Mouse (Mus musculus): Measurements from ENCODE around the gene Ccdc92b. TPM values are rescaled to one million over a fixed set of nuclear protein-coding genes. Genes with fewer than 3 reads are reported as not detected.

Gene Ccdc92b
- polyA plus RNA-seq, 1 experiment from 2014 or later: 0.54 TPM

DNA sequence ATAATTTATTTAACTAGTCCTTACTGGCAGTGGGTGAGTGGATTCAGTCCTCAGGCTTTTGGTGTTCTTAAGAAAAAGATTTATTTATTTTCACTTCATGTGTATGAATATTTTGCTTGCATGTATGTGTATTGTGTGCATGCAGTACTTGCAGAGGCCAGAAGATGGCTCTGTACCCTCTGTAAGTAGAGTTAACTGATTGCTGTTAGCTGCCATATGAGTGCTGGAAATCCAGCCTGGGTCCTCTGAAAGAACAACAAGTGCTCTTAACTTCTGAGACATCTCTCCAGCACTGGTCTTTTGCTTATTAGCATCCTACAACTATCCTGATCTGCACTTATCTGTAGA is 21.4 kb upstream of the Ccdc92b start:
- H3K36me3 ChIP-seq (ENCODE audit: control insufficient read depth, insufficient read depth, low read length): no peaks in the 10 kb centered on the region
- no peak overlapping the region for H3K4me3 ChIP-seq (ENCODE audit: low read depth, low read length)
- no peak for DNase-seq (ENCODE audit: low spot score)
- no peak overlapping the region for H3K27ac ChIP-seq (replicated peaks; ENCODE audit: low read depth, low read length)
- H3K4me2 ChIP-seq (ENCODE audit: low read depth, low read length): no peak overlapping the region
- no peak for ATAC-seq (ENCODE audit: low read depth)
- no peak overlapping the region for H3K9ac ChIP-seq (ENCODE audit: low read depth, low read length)
- peaks cover 6% of the 10 kb centered on the region; the same call in 1 of the 2 replicates for H3K9me3 ChIP-seq (ENCODE audit: control insufficient read depth, low read length)
- H3K27me3 ChIP-seq (replicated peaks; ENCODE audit: control insufficient read depth, insufficient read depth, low read length): no peaks in the 10 kb centered on the region
- H3K4me1 ChIP-seq (ENCODE audit: control insufficient read depth, insufficient read depth, low read length): no peaks in the 10 kb centered on the region

DNA sequence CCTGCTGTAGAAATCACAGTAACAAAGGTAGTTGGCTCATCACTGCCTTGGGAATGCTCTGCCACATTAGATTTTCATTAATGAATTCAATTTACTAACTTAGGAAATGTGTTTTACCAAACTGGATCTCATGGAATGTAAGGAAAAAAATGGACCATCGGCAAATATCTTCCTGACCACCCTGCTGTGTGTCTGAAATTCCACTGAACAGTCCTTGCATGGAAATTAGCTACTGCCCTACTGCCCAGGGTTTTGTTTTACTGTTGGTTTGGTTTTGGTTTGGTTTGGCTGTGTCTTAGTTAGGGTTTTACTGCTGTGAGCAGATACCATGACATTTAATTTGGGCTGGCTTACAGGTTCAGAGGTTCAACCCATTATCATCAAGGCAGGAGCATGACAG is 17.1 kb upstream of the Ccdc92b start:
- Histone ChIP-seq H3K9me3 (ENCODE audit: control insufficient read depth, low read length) (peaks cover 6% of the 10 kb centered on the region; the same call in 1 of the 2 replicates), H3K4me1 (ENCODE audit: control insufficient read depth, insufficient read depth, low read length) (no peaks in the 10 kb centered on the region), H3K27ac (replicated peaks; ENCODE audit: low read depth, low read length) (no peak overlapping the region), H3K4me2 (ENCODE audit: low read depth, low read length) (no peak overlapping the region), H3K27me3 (replicated peaks; ENCODE audit: control insufficient read depth, insufficient read depth, low read length) (no peaks in the 10 kb centered on the region), H3K4me3 (ENCODE audit: low read depth, low read length) (no peak overlapping the region), H3K36me3 (ENCODE audit: control insufficient read depth, insufficient read depth, low read length) (no peaks in the 10 kb centered on the region), H3K9ac (ENCODE audit: low read depth, low read length) (no peak overlapping the region)
- ATAC-seq (ENCODE audit: low read depth) (no peak), DNase-seq (ENCODE audit: low spot score) (no peak)
- WGBS: 82% methylated on average over 1 of the region's 1 CpGs

DNA sequence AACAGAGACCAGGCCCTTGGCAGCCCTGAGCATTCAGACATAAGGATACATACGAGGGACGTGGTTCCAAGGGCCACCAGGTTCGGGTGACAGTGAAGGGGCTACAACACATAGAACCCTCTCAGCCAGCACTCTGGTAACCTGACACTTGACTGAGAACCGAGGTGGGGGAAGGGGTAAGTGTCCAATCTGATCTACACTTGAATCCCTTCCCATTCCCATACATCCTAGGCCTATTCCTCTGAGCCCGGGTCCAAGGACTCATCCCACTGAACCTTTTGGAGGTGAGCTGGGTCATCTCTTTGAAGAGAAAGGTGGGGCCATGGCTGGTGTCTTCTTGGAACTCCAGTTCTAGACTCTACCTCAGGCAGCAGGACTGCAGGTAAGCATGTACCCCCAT is 9.3 kb upstream of the Ccdc92b start:
- no peak for ATAC-seq (ENCODE audit: low read depth)
- no peak for DNase-seq (ENCODE audit: low spot score)
- peak overlapping the region; percentile 34 for H3K4me3 ChIP-seq (ENCODE audit: low read depth, low read length)
- WGBS: 13% methylated on average over 5 of the region's 5 CpGs
- H3K36me3 ChIP-seq (ENCODE audit: control insufficient read depth, insufficient read depth, low read length): no peaks in the 10 kb centered on the region
- H3K27ac ChIP-seq (replicated peaks; ENCODE audit: low read depth, low read length): no peak overlapping the region
- peaks cover 6% of the 10 kb centered on the region; the same call in 1 of the 2 replicates for H3K4me1 ChIP-seq (ENCODE audit: control insufficient read depth, insufficient read depth, low read length)
- H3K27me3 ChIP-seq (replicated peaks; ENCODE audit: control insufficient read depth, insufficient read depth, low read length): peaks cover 46% of the 10 kb centered on the region
- H3K9me3 ChIP-seq (ENCODE audit: control insufficient read depth, low read length): no peaks in the 10 kb centered on the region
- H3K4me2 ChIP-seq (ENCODE audit: low read depth, low read length): no peak overlapping the region
- no peak overlapping the region for H3K9ac ChIP-seq (ENCODE audit: low read depth, low read length)

DNA sequence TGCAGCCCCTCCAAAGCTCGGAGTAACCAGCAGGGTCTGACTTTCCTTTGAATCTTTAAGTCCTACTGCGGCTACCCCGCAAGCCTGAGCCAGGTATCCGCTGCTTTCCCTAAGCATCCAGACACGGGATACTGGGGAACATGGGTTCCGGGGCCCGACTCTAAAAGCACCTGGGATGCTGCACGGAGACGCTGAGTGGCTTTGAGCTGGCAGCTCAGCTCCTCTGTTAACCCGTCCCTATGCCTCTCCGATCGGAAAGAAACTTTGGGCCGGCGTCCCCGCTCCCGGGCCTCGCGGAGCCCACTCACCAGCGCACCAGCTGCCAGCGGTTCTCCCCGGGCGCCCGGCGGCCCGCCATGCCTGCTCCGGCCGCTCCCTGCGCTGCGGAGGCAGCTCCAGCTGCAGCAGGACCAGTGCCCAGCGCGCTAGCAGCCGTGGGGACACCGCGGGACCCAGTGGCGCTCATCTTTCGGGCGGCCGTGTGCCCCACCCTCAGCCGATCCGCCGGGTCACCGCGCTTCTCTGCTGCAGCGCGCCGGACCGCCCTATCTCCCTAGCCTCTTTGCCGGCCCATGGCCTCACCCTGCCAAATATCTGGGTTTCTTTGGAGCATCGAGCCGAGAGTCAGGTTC is 8.7 kb upstream of the Ccdc92b start, which contains the start of gene Rap1gap2:
Gene Rap1gap2 (minus strand): TSS at position 371 of the 632 bp plus-strand sequence.
- Histone ChIP-seq H3K27ac (replicated peaks; ENCODE audit: low read depth, low read length) (no peak within 1 kb of the TSS), H3K4me3 (ENCODE audit: low read depth, low read length) (peak within 1 kb of the TSS; percentile 34), H3K27me3 (replicated peaks; ENCODE audit: control insufficient read depth, insufficient read depth, low read length) (peaks cover 46% of the 10 kb centered on the region), H3K4me1 (ENCODE audit: control insufficient read depth, insufficient read depth, low read length) (peaks cover 6% of the 10 kb centered on the region; the same call in 1 of the 2 replicates), H3K9ac (ENCODE audit: low read depth, low read length) (no peak within 1 kb of the TSS), H3K4me2 (ENCODE audit: low read depth, low read length) (peak within 1 kb of the TSS; percentile 60), H3K36me3 (ENCODE audit: control insufficient read depth, insufficient read depth, low read length) (no peaks in the 10 kb centered on the region), H3K9me3 (ENCODE audit: control insufficient read depth, low read length) (no peaks in the 10 kb centered on the region)
- WGBS: 2% methylated on average over 44 of the region's 50 CpGs
- ATAC-seq (ENCODE audit: low read depth) (0 out of 2 replicates have a peak, but pooled peaks have one; percentile 33), DNase-seq (ENCODE audit: low spot score) (no peak)

DNA sequence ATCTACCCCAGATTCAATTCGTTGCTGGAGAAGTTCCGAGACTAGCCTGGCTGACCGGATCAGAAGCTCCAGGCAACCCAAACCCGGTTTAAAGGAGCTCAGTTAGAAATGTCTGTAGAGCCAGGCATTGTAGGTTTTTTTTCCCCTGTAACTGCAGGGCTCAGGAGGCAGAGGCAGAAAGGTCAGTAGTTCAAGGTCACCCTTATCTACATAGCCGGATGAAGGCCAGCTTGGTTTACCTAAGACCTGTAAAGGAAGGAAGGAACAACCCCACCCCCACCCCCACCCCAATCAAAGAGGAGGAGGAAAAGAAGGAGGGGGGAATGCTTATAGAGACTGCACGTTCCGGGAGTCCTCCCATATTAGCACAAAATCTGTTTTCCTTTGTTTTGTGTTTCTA is 8.0 kb upstream of the Ccdc92b start:
- no peaks in the 10 kb centered on the region for H3K9me3 ChIP-seq (ENCODE audit: control insufficient read depth, low read length)
- no peak overlapping the region for H3K4me3 ChIP-seq (ENCODE audit: low read depth, low read length)
- no peak overlapping the region for H3K4me2 ChIP-seq (ENCODE audit: low read depth, low read length)
- no peaks in the 10 kb centered on the region for H3K36me3 ChIP-seq (ENCODE audit: control insufficient read depth, insufficient read depth, low read length)
- peaks cover 51% of the 10 kb centered on the region for H3K27me3 ChIP-seq (replicated peaks; ENCODE audit: control insufficient read depth, insufficient read depth, low read length)
- H3K4me1 ChIP-seq (ENCODE audit: control insufficient read depth, insufficient read depth, low read length): peaks cover 6% of the 10 kb centered on the region; the same call in 1 of the 2 replicates
- 12% methylated on average over 7 of the region's 7 CpGs for WGBS
- ATAC-seq (ENCODE audit: low read depth) (no peak), DNase-seq (ENCODE audit: low spot score) (no peak)
- no peak overlapping the region for H3K9ac ChIP-seq (ENCODE audit: low read depth, low read length)
- H3K27ac ChIP-seq (replicated peaks; ENCODE audit: low read depth, low read length): no peak overlapping the region

DNA sequence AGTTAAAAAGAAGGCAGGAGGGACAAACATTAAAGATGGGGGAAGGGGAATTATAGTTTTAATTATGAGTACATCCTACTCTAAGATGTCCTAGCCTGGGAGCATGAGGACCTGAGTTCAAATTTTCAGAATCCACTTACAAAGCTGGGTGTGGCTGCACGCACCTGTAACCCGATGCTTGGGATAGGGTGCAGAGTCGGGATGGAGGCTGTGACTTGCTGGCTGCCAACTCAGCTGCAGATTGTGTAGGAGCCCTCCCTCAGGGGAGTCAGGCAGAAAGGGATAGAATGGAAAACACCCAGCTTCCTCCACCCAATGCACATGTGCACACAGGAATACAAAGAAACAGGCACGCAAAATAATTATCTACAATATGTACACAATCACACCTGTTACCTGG is 6.0 kb upstream of the Ccdc92b start:
- H3K27ac ChIP-seq (replicated peaks; ENCODE audit: low read depth, low read length): no peak overlapping the region
- DNase-seq (ENCODE audit: low spot score) (no peak), ATAC-seq (ENCODE audit: low read depth) (no peak)
- H3K4me1 ChIP-seq (ENCODE audit: control insufficient read depth, insufficient read depth, low read length): peaks cover 6% of the 10 kb centered on the region; the same call in 1 of the 2 replicates
- H3K36me3 ChIP-seq (ENCODE audit: control insufficient read depth, insufficient read depth, low read length): no peaks in the 10 kb centered on the region
- peaks cover 51% of the 10 kb centered on the region for H3K27me3 ChIP-seq (replicated peaks; ENCODE audit: control insufficient read depth, insufficient read depth, low read length)
- WGBS: 64% methylated on average over 4 of the region's 4 CpGs
- H3K4me3 ChIP-seq (ENCODE audit: low read depth, low read length): no peak overlapping the region
- no peak overlapping the region for H3K9ac ChIP-seq (ENCODE audit: low read depth, low read length)
- no peaks in the 10 kb centered on the region for H3K9me3 ChIP-seq (ENCODE audit: control insufficient read depth, low read length)
- no peak overlapping the region for H3K4me2 ChIP-seq (ENCODE audit: low read depth, low read length)

DNA sequence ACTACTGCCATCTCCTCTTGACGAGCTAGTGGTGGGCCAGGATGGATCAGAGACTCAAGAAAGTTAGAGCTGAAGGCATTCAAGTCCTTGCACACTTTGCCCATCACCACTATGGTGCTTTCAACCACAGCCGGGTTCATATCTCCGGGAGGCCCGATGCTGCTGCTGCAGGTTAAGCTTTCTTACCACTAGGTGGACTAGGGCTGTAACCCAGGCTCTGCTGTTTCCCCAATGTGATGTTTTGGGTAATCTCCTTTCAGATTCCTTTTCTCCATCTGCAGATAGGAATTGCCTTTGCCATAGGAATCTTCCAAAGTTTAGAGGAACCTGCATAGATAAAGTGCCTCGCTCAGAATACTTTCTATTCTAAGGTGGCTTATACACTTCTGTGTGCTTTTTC is 3.8 kb upstream of the Ccdc92b start:
- Histone ChIP-seq H3K4me3 (ENCODE audit: low read depth, low read length) (no peak overlapping the region), H3K9ac (ENCODE audit: low read depth, low read length) (no peak overlapping the region), H3K27ac (replicated peaks; ENCODE audit: low read depth, low read length) (no peak overlapping the region), H3K27me3 (replicated peaks; ENCODE audit: control insufficient read depth, insufficient read depth, low read length) (peaks cover 51% of the 10 kb centered on the region), H3K36me3 (ENCODE audit: control insufficient read depth, insufficient read depth, low read length) (no peaks in the 10 kb centered on the region), H3K4me1 (ENCODE audit: control insufficient read depth, insufficient read depth, low read length) (peaks cover 8% of the 10 kb centered on the region), H3K4me2 (ENCODE audit: low read depth, low read length) (no peak overlapping the region), H3K9me3 (ENCODE audit: control insufficient read depth, low read length) (no peaks in the 10 kb centered on the region)
- DNase-seq (ENCODE audit: low spot score): no peak
- 43% methylated on average over 5 of the region's 5 CpGs for WGBS
- ATAC-seq (ENCODE audit: low read depth): no peak

GRCm38 (mm10) chr11:74619956-74620300 is 523 bp downstream of the Ccdc92b start:
- Histone ChIP-seq H3K9ac (ENCODE audit: low read depth, low read length) (no peak overlapping the region), H3K4me3 (ENCODE audit: low read depth, low read length) (peak overlapping the region; percentile 32), H3K27ac (replicated peaks; ENCODE audit: low read depth, low read length) (no peak overlapping the region), H3K27me3 (replicated peaks; ENCODE audit: control insufficient read depth, insufficient read depth, low read length) (peaks cover 27% of the 10 kb centered on the region), H3K36me3 (ENCODE audit: control insufficient read depth, insufficient read depth, low read length) (no peaks in the 10 kb centered on the region), H3K9me3 (ENCODE audit: control insufficient read depth, low read length) (no peaks in the 10 kb centered on the region), H3K4me1 (ENCODE audit: control insufficient read depth, insufficient read depth, low read length) (peaks cover 4% of the 10 kb centered on the region; the same call in 1 of the 2 replicates), H3K4me2 (ENCODE audit: low read depth, low read length) (peak overlapping the region; percentile 58)
- 1% methylated on average over 5 of the region's 16 CpGs for WGBS
- ATAC-seq (ENCODE audit: low read depth): no peak
- no peak for DNase-seq (ENCODE audit: low spot score)

- no peaks in the 10 kb centered on the region for H3K36me3 ChIP-seq (ENCODE audit: control insufficient read depth, insufficient read depth, low read length)
- H3K4me1 ChIP-seq (ENCODE audit: control insufficient read depth, insufficient read depth, low read length): peaks cover 4% of the 10 kb centered on the region; the same call in 1 of the 2 replicates
- peaks cover 22% of the 10 kb centered on the region for H3K27me3 ChIP-seq (replicated peaks; ENCODE audit: control insufficient read depth, insufficient read depth, low read length)
- no peak overlapping the region for H3K9ac ChIP-seq (ENCODE audit: low read depth, low read length)
- 72% methylated on average over 8 of the region's 8 CpGs for WGBS
- no peak overlapping the region for H3K4me3 ChIP-seq (ENCODE audit: low read depth, low read length)
- no peak overlapping the region for H3K27ac ChIP-seq (replicated peaks; ENCODE audit: low read depth, low read length)
- no peaks in the 10 kb centered on the region for H3K9me3 ChIP-seq (ENCODE audit: control insufficient read depth, low read length)
- ATAC-seq (ENCODE audit: low read depth): no peak
- H3K4me2 ChIP-seq (ENCODE audit: low read depth, low read length): no peak overlapping the region
- no peak for DNase-seq (ENCODE audit: low spot score)
Measured at GRCm38 (mm10) chr11:74621974-74622669, 2.7 kb downstream of the Ccdc92b start.

All from embryonic facial prominence, embryonic 14.5 days (tissue).